Mouse (Mus musculus): ENCODE measurements around the gene Cirbp.

The Cirbp gene

GRCm38 (mm10) chr10:80137626-80138552 lies 27.9 kb upstream of the Cirbp start:
- DNase-seq (ENCODE audit: low spot score) = no peak

DNA sequence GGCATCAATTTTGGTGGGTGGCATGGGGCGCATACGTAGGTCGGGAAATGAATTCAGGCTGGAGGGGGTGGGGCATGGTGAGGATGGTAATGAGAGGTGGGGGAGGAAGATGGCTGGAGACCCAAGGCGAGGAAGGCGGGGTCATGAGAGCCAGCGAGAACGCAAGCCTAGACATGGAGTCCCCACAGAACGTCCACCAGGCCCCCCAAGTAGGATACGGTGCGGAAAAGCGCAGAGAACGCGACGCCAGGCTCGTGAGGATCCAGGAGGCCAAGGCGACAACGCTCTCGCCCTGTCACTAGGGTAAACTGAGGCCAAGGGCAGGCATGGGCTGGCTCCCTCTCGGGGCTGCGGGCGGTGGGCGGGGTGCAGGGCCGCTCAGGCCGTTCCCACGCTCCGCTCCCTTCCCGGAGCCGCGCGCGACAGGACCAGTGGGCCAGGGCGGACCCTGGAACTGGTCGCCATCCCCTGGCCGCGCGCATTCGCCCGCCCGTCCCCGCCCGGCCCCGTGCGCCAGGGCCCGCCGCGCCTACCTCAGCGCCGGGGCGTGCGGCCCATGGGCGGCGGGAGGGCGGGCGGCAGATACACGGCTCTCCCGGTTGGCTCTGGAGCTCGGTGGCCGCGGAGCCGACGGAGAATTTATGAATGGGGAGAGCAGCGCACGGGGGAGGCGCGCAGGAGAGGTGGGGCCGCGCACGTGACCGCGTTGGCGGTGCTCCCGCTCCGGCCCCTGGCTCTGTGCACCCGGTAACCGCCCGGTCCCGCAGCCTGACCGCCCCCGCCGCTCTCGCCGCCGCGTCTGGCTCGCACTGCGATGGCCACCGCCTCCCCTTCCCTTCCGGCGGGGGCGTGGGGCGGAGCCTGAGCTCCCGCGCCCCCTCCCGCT lies 27.0 kb upstream of the Cirbp start, which contains the start of gene Atp5d:
Gene Atp5d (plus strand): TSS at position 80 of the 886 bp plus-strand sequence.
- DNase-seq (ENCODE audit: low spot score) = no peak

GRCm38 (mm10) chr10:80139439-80139775 lies 26.4 kb upstream of the Cirbp start:
- DNase-seq (ENCODE audit: low spot score) = no peak

DNA sequence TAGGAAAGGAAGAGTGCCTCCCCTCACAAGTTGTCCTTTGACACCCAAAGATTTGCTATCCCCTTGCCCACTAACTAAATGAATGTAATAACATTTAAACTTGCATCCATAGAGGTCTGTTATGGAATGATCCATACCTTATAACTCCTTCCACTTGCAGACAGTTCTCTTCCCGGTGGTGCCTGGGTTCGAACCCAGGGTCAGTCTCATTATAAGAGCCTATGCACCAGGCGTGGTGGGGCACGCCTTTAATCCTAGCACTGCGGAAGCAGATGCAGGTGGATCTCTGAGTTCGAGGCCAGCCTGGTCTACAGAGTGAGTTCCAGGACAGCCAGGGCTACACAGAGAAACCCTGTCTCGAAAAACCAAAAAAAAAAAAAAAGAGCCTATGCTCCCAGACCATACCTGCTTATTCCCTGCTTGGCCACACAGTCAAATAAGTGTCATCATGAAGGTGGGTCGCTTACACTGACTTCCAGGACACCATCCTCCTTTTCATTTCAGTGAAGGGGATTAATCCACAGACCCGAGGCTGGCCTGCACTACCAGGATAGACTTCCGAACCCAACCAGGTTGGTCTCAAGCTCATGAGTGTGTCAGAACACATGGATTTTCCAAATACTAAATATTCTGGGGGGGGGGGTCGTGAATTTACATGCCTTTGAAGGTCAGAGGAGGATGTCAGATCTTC lies 25.7 kb upstream of the Cirbp start:
- DNase-seq (ENCODE audit: low spot score) = no peak

DNA sequence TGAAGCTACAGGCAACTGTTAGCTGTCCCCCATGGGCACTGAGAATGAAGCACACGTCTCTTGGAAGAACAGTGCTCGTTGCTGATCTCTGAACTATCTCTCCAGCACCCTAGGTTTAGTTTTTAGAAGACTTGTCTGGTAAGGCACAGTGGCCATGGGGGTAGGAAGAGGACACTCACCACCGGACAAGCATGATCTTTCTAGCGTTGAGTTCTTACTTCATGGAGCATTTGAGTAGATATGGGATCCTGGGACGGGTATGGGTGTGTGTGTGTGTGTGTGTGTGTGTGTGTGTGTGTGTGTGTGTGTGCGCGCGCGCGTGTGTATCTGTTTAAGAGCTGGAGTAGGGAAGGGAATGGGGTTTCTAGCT lies 25.1 kb upstream of the Cirbp start, which contains the start of gene Cbarp:
Gene Cbarp (minus strand): TSS at position 170 of the 370 bp plus-strand sequence.
- DNase-seq (ENCODE audit: low spot score) = no peak

DNA sequence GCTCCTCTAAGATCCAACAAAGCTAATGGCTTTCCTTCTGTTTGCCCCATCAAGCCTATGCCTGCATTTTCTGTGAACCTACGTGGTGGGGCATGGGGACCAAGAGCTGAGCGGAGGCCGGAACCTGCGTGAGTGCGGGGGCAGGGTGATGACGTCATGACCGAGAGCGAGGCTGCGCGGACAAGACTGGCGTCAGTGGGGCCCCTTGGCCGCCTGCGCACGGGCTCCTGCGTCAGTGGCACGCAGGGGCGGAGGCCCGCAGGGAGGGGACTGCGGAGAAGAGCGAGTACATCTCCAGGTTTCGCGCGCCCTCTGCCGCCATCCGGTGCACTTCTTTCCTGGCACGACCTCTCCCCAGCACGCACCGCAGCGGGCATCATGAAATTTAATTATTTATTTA lies 24.5 kb upstream of the Cirbp start:
- DNase-seq (ENCODE audit: low spot score) = peak; percentile 93

- peak; percentile 63 for DNase-seq (ENCODE audit: low spot score)
Observed at GRCm38 (mm10) chr10:80141786-80142529, 23.8 kb upstream of the Cirbp start.

DNA sequence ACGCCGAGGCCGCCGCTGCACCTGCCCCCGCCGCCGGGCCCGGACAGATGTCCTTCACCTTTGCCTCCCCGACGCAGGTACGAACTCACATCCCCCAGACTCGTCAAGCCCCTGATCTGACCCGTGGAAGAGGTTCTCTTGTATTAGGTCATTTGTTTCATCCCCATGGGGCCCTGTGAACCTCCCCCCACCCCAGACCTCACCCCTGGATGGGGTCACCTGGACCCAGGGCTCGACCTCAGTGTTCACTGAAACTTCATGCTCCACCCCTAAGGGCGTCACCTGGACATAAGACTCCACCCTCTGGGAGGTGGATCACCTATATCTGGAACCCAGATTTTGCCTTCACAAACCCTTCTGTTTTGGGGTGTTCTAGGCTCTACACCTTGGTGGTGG lies 23.3 kb upstream of the Cirbp start:
- no peak for DNase-seq (ENCODE audit: low spot score)

GRCm38 (mm10) chr10:80143664-80144063 lies 22.1 kb upstream of the Cirbp start:
- DNase-seq (ENCODE audit: low spot score) = no peak

DNA sequence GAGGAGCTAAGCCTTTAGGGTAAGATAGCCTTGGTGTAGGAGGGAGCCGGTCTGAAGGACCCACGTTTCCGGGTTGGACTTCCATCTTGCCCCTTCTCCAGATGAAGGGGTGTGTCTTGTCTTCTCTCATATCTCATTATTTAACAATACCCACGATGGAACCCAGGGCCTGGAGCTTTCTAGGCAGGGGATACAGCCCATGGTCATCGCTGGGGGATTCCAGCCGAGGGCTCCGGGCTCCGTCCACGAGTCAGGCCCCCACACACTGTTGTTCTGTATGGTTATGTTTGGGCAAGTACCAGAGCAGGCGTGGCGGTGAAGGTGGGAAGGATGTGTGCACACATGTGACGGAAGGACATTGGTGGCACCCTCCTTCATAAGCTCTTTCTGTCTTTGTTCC lies 21.6 kb upstream of the Cirbp start:
- DNase-seq (ENCODE audit: low spot score) = no peak

DNA sequence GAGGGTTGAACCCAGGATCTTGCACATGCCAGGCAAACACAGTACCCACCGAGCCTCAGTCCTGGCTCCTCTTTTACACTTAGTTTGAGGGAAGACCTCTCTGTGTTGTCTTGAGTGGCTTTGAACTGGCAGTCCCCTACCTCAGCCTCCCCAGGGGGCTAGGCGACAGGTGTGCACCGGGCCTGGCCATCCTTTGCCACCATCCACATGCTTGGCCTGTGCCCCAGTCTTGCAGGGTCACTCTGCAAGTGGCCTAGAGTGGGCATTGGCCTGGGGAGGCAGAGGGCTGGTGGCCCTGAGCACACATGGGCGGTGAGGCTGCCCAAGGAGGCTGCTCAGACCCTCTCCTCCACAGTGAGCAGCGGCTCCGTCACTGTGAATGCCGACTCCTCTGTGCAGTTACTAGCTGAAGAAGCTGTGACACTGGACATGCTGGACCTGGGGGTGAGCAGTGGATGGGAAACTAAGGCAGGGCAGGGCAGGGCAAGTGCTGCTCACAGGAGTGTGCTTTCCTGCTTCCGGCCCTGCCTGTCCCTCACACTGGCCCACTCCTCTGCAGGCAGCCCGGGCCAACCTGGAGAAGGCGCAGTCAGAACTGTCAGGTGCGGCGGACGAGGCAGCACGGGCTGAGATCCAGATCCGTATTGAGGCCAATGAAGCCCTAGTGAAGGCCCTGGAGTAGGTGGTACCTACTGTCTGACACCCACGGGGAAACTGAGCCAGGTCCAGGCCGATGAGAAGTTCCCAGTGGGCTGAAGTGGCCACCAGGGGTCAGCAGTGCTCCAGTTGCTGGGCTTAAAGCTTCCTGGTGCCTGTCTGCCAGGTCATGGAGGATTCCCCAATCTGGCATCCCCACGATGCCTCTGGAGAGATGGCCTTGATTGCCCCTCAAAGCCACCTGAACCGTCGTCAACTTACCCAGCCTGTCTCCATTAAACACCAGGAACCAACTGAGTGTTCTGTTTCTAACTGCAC lies 20.6 kb upstream of the Cirbp start:
- no peak for DNase-seq (ENCODE audit: low spot score)

DNA sequence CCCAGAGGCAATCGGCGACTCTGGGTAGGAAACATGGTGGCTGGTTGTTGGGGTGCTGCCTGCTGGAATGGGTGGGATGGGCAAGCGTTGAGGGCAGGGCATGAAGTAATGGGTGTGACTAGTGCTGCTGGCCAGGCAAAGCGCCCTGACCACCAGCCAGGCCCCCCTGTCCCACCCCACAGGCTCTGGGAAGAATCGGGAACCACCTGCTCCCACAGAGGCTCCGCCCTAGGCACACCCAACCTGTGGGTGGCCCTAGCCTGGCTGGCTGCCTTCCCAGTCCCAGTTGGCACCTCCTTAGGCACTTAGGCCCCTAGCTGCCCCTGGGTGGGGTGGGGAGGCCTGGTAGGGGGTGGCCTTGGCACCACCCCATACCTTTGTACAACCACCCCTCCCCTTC lies 19.9 kb upstream of the Cirbp start:
- DNase-seq (ENCODE audit: low spot score) = no peak

GRCm38 (mm10) chr10:80146568-80147011 lies 19.2 kb upstream of the Cirbp start:
- no peak for DNase-seq (ENCODE audit: low spot score)

DNA sequence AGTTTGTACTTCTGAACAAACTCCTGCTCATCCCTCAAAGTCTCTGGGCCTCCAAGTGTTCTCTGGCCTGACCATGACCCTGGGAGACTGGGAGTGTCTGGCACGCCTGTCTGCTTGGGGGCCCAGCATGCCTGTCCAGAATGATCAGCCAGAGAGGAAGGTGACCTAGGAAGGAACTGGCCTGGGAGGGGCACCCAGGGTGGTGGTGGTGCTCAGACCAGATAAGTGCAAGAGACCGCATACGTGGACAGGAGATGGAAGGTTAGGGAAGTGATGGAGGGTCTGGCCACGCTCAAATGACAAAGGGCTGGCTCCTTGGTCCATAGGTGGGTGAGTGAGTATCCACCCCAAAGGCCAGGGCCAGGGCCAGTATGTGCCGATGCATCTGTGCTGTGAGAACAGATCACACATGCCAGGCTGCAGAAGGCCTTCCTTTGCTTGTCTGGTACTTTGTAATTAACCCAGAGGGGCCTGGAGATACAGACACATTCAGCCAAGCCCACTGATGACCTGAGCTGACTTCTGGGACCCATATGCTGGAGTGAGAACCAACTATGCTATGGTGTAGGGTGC lies 18.6 kb upstream of the Cirbp start:
- DNase-seq (ENCODE audit: low spot score) = no peak

DNA sequence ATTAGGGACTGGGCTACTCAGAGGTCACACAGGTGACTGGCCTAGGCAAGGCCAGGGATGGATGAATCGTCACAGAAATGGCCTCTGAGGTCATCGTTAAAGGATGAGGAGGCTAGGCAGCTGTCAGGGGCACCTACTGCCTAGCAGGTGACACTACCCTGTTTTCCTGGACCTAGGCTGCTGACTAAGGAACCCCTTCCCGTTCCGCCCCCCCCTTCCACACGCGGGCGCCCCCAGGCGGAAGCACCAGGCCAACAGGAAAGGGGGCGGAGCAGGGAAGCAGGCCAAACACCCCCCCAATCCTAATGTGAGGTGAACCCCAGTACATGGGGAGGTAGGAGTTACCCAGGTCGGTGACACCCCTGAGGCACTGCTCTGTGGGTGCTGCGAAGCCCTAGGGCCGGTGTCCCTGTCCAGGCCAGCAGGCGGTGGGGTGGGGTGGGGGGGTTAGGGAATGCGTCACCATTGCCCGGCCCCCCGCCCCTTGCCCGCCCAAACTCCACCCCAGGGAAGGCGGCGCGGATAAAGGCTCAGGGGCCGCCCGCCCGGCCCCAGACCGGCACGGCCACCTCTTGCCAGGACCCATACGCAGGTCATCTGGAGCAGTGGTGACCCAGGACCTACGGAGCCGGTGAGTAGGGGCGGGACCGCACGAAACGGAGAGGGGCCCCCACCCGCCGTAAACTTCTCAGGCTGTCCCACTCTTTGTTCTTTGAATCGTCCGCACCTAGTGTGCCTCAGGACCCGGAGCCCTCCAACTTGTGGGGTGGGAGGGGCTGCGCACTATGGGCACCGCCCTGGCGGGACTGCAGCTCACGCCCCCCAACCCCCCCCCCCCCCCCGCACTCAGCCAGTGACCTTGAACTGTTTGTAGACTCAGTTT lies 17.8 kb upstream of the Cirbp start, which contains the start of gene Midn:
Gene Midn (plus strand): TSS at position 554 of the 883 bp plus-strand sequence.
- DNase-seq (ENCODE audit: low spot score) = no peak

- peak; percentile 77 for DNase-seq (ENCODE audit: low spot score)
Observed at GRCm38 (mm10) chr10:80148610-80149290, 17.0 kb upstream of the Cirbp start.

- peak; percentile 92 for DNase-seq (ENCODE audit: low spot score)
Observed at GRCm38 (mm10) chr10:80149291-80150225, 16.2 kb upstream of the Cirbp start.

Measured in urinary bladder, postnatal 10 days (tissue).